Mouse (Mus musculus) inflammation-experienced regulatory T-cells, adult 6 months (primary cell): ENCODE results near the gene Tmcc3. TPM values are rescaled to one million over a fixed set of nuclear protein-coding genes. Genes with fewer than 3 reads are reported as not detected.
A peak's percentile ranks its signal among the peaks of the same experiment; 100 is the strongest.
"Not testable (repeated sequence)": the region's sequence is repeated elsewhere in the genome, so short reads cannot be mapped to it uniquely, and the experiment has no call there.

ENCODE experiments used
- ATAC-seq: one replicate; pipeline ENCODE4 v1.8.0; 2017
- polyA plus RNA-seq, 3 experiments: library from polyadenylated mRNA; unstranded; fragments of 100-300 nt; shearing (Covaris generic); gene quantifications; one replicate each; pipeline ENCODE4 v1.2.1; 2017

The Tmcc3 gene
- polyA plus RNA-seq, 3 experiments from 2014 or later: 0.38 to 1.6 (median 1.0) TPM

GRCm38 (mm10) chr10:94588976-94589375 is 277.2 kb downstream of the Tmcc3 start:
- ATAC-seq: no peak

DNA sequence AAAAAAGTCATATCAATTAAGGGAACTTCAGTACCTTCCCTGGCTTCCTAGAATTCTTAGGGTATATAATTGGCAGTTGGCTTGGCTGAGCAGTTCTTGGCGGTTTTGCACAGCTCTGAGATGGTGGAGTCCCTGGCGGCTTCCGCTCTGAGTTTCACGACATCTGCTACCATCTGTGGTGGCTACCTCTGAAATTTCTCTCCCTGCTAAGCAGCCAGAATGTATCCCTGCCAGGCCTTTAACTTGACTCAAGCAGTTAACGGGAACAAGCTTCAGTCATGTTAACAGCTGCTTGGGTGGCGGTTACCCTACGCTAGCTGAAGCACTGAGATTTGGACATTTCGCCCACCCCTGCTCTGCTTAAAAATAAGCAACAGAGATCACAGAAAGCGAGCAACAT is 284.0 kb downstream of the Tmcc3 start:
- no peak for ATAC-seq

DNA sequence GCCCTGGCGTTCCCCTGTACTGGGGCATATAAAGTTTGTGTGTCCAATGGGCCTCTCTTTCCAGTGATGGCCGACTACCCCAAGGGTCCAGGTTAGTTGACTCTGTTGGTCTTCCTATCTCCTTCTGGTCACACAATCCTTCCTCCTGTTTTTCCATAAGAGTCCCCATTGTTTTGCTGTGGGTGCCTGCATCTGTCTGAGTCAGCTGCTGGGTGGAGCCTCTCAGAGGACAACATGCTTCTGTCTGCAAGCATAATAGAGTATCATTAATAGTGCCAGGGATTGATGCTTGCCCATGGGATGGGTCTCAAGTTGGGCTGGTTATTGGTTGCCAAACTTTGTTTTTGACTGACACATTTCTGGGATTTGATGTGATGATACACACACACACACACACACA is 288.1 kb downstream of the Tmcc3 start:
- not testable (repeated sequence) for ATAC-seq

DNA sequence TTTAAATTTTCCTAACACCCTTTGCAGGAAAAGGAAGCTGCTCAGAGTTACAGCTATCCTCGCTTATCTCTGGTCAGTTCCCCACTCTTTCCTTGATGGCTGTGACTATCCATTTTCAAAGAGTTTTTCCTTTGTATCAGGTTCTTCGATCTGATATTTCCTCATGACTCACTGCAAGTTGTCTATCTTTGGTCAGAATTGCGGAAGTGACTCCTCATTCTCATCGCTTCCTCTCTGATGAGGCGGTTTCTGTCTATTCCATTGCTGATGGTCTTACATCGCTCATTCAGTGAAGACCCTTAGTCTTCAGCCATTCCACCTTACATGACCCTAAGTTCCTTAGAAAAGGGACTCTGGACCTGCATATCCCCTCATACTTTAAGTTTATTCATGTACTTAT is 289.3 kb downstream of the Tmcc3 start:
- ATAC-seq: no peak

DNA sequence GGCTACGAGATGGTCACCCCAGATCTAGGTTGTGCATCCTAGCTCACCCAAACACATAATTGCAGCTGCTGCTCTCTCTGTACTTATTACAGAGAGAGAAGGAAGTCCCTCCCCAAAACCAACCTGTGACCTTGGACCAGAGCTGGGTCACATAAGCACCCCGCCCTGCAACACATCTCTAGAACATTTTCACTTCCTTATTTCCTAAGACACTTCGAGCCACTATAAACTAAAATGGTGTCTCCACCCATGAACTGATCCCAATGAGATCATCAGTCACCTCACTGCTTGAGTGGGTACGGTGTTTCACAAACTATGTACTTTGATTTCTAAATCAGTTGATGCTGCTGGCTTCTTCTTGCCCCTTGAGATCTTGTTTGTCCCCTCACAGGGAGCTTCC is 293.7 kb downstream of the Tmcc3 start:
- ATAC-seq: no peak

- ATAC-seq: peak; percentile 68
These were observed 297.6 kb downstream of the Tmcc3 start for GRCm38 (mm10) chr10:94609309-94609777.

DNA sequence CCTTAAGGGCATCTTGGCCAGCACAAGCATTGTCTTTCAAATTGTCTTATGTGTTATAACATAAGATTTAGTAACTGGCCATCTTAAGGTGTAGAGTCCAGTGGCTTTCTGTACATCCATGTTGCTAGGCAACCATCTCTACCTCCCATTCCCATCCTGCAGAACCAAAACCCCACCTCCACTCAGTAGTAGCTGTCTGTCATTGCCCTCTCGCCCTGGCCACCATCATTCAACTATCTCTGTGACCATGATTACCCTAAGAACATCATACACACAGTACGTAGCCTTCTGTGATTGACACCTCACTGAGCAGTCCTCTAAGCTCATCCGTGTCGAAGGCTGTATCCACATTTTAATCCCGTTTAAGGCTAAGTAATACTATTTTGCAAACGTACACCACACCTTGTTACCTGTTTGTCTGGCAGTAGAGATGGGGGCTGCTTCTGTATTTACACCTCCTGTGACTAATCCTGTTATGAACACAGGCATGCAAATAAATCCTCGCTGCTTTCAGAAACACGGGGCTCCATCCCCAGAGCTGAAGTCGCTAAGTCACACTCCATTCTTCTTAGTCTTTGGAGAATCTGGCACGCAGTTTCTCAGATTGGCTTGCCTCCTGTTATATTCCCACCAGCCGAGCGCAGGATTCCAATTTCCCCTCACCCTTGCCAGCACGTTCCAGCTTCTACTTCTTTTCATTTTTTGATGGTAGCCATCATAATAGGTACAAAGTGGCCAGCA is 299.6 kb downstream of the Tmcc3 start:
- no peak for ATAC-seq

GRCm38 (mm10) chr10:94611969-94612440 is 300.3 kb downstream of the Tmcc3 start:
- no peak for ATAC-seq

- no peak for ATAC-seq
These were observed 307.8 kb downstream of the Tmcc3 start for GRCm38 (mm10) chr10:94619586-94619985.

- no peak for ATAC-seq
These were observed 308.8 kb downstream of the Tmcc3 start for GRCm38 (mm10) chr10:94620561-94620960.

GRCm38 (mm10) chr10:94621420-94622225 is 309.9 kb downstream of the Tmcc3 start:
- no peak for ATAC-seq

GRCm38 (mm10) chr10:94622281-94622680 is 310.5 kb downstream of the Tmcc3 start:
- ATAC-seq: no peak

DNA sequence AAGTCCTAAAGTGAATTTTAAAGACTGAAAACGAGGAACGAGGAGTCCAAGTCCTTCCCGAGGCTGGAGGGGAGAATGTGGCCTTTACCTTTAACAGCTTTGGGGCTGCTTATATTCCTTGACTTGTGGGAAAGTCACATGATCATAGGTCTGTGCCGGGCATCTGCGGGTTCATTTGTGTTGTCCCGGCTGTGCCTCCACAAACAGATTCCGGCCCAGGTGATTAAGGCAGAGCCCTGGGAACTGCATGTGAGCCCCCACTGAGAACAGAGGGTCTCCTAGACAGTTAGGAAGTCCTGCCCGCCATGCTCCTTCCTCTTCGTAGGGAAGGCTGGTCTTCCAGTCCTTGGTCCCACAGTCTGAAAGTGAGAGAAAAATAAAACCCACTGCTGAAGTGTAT is 311.1 kb downstream of the Tmcc3 start:
- ATAC-seq: no peak

DNA sequence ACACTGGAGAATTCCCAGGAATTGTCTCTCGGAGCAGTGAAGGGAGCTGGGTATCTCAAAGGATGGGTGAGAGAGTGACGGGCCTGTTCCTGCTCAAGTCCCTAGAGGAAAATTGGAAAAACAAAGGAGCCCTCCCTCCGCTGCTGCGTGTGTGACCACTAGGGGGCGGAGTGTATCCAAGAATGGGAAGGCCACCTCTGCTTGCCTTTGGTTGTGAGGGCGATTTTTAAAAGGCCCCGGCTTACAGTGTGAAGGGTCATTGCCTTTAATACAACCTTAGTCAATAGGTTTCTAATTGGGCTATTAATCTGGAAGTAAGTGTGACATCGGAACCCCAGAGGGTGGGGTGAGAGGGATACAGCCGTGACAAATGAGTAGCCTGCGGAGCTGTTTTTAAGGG is 311.9 kb downstream of the Tmcc3 start:
- ATAC-seq: peak; percentile 41

- no peak for ATAC-seq
These were observed 313.3 kb downstream of the Tmcc3 start for GRCm38 (mm10) chr10:94625036-94625435.

- no peak for ATAC-seq
These were observed 313.9 kb downstream of the Tmcc3 start for GRCm38 (mm10) chr10:94625606-94626005.

DNA sequence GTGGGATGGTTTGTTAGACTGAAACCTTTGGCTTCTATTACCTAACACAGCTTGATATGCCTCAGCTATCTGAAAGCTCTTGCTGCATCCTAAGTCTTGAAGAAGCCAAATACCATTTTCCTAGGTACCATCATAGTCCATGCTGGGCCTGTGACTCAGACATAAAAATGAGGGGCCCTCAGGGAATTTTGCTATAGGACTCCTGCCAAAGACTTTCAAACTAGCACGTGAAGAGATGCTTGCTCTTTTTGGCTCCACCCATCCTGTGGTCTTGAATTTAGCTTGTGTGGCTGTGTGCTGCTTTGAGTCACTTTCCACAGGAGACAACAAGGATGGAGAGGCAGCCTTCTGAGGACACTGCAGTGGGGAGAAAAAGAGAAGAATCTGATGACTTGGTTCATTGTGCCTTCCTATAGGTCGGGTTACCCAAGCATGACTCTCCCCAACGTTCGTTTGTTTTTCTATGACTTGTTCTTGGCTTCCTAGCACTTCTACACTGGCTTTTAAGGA is 319.1 kb downstream of the Tmcc3 start:
- no peak for ATAC-seq

DNA sequence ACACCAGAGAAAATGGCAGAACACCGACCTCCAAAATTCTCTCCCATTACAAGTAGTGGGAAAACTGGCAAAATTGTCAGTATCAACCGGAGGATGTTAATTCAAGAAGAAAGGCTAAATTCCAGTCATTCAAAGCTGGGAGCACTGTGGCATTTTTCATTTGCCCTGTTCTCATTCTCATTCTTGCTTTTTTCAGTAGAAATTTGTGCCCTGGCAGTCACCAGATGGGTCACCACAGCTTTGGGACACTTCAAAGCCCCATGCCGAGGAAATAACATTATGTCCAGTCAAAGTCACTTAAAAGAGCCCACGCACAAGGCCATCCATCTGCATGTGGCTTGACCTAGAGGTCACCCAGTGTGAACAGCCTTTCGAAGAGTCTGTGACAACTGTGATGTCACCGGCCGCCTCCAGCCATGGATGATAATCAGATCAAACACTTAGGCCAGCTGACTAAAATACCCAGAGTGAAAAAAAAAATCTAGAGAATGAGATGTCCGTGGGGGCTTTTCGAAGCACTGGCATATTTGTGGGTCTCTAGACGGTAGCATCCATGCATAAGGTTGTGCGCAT is 319.9 kb downstream of the Tmcc3 start:
- ATAC-seq: no peak

DNA sequence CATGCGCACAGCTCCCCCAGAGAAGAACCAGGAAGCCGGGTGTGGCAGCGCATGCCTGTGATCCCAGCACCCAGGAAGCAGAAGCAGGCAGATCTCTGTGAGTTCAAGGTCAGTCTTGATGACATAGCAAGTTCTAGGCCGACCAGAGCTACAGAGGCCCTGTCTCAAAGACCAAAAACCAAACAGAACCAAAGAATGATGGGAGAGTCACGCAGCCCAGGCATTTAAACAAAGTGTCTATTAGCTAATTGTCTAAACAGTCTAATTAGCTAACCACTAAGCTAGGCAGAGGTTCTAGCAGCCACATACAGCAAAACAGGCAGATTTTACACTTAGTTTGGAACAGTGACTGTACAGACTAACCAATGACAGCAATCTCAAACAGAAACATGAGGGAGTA is 320.5 kb downstream of the Tmcc3 start:
- ATAC-seq: no peak

- no peak for ATAC-seq
These were observed 326.9 kb downstream of the Tmcc3 start for GRCm38 (mm10) chr10:94638599-94638998.

- ATAC-seq: no peak
These were observed 327.5 kb downstream of the Tmcc3 start for GRCm38 (mm10) chr10:94639281-94639680.

GRCm38 (mm10) chr10:94640067-94640466 is 328.3 kb downstream of the Tmcc3 start:
- no peak for ATAC-seq
